Mouse (Mus musculus) NIH3T3 (cell line): ENCODE measurements around the gene AU021092.
"Not testable (repeated sequence)": the region's sequence is repeated elsewhere in the genome, so short reads cannot be mapped to it uniquely, and the experiment has no call there.

Experiments used
- DNase-seq: peaks from one replicate; pipeline ENCODE4 v3.0.0-alpha.2; 2012; ENCODE audit warnings: low read depth

The AU021092 gene

DNA sequence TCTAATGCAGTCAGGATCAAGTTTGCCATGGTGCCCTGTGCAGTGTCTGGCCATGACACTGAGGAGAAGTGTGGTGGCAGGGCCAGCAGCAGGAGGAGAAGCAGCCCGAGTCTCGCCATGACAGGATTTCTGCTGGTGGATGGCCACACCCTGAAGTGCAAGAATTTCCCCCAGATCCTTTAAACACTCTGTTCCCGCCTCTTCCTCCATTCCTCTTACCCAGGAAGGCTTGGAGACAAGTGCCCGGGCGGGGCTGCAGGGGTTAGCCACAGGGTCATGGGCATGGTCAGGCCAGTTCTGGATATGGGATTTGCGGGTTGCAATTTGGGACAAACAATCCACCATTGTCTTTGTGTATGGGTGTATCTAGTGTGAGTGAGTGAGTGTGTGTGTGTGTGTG is at the start of gene AU021092:
Gene AU021092 (minus strand): TSS at position 160 of the 400 bp plus-strand sequence.
- DNase-seq, result no peak

DNA sequence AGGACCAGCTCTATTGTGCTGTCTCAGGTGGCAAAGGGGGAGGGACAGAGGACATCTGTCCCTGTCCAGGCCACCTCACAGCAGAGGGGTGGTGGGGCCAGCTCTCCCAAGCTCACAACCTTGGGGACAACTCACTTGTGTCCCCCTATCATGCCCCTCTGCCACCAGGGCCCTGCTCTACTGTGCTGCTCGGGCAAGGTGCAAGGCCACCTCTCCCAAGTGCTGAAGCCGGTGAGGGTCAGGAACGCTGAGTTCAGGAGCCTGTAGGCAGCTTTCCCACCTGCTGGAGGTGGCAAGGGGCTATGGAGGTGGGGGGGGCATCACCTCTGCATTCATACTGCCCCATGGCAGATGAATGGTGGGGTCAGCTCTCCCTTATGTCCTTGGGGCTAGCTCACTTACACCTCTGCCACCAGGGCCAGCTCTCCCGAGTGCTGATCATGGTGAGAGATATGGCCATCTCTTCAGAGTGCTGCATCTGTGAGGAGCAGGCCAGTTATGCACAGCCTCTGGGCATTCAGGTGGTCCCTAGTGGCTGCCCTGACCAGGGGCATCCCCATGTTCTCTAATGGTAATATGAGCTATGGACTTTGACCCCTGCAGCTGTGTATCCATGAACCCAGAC is 49.4 kb upstream of the AU021092 start:
- no peak for DNase-seq

DNA sequence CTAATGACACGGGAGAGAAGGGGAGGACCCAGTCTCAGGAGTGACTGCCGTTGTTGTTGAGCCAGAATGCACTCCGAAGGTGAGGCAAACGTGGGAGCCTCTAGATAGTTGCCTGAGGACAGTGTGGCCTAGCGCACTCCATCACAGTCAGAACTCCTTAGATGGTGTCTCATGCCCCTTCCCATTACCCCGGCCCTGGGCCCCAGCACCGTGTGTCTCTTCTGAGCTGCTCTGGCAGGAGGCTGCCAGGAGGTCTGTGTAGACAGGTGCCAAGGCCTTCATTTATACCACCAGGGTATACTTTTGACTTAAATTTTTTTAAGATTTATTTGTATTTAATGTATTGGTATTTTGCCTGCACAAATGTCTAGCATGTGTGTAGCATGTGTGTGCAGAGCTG is 41.8 kb upstream of the AU021092 start:
- no peak for DNase-seq

DNA sequence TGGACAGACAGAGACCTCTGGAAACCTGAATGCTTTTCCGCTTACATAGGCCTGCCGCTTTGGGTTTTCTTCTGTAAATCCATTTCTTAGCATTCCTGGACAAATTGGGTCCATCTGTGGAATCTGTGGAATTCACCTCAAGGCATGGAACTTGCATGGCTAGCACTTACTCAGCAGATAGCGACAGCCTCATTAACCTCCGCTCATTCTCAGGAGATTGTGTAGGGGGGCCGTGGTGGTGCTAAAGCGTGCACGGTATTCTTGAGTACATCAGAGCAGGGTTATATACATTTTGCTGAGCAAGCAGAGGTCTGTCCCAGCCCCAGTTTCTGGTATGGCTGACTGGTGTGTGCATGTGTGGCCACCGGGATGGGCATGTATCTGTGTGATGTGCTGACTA is 41.1 kb upstream of the AU021092 start:
- DNase-seq, result peak; percentile 64

DNA sequence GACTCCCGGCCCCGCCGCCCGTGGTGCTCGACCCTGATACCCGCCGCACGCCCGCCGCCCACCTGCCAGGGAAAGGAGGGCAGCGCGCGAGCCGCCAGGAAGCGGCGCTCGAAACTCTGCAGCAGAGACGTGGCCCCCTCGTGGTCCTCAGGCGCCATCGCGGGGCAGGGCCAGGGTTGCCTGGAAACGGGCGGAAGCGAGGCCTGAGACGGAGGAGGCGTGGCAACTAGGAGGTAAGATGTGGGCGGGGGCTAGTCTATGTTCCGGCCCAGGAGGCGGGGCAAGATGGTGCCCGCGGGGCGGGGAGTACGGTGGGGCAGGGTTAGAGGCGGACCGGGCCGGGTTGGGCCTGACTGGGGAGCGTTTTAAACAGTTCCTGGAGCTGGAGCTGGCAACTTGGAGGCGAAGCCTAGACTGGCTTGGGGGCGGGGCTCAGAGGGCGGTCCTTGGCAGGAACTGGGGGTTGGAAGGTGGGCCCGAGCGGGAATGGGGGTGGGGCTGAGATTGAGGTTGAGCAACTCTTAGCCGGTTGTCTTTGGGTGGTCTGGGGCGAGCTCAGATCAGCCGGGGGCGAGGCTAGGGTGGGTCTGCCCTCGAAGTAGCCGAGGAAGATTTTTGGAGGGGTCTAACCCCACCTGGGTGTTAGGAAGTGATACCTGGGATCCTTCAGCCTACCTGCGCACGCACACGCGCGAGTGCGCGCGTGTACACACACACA is 33.8 kb upstream of the AU021092 start, which contains the start of gene Eef2kmt:
Gene Eef2kmt (minus strand): TSS at position 205 of the 718 bp plus-strand sequence.
- DNase-seq, result peak; percentile 99

DNA sequence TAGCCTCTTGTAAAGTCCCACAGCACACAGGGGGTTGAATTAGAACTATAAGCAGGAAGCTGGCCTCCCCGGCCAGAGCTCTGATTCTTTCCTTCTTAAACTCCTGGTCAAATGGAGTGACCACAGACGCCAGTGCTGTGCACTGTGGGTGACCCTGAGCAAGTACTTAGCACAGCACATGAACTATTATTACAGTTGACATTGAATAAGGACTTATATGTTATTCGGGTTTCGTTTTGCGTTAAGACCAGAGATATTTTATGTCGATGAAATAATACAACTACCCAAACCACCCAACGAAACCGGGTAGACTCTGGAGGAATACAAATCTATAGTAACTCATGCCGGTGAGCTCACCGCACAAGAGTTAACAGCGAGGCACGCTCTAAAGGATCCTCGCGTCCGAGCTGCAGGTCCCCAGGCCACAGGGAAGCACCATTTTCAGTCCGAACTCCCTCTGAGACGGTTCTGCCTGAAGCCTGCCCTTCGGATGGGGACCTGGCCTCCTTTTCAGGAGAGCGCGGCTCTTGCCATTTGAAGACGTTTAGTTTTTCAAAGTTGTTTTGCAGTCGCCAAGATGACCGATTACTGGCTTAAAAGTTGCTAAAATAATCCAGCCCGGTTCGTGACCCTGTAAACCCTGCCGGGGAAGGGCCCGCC is 33.1 kb upstream of the AU021092 start:
- peak; percentile 38 for DNase-seq

DNA sequence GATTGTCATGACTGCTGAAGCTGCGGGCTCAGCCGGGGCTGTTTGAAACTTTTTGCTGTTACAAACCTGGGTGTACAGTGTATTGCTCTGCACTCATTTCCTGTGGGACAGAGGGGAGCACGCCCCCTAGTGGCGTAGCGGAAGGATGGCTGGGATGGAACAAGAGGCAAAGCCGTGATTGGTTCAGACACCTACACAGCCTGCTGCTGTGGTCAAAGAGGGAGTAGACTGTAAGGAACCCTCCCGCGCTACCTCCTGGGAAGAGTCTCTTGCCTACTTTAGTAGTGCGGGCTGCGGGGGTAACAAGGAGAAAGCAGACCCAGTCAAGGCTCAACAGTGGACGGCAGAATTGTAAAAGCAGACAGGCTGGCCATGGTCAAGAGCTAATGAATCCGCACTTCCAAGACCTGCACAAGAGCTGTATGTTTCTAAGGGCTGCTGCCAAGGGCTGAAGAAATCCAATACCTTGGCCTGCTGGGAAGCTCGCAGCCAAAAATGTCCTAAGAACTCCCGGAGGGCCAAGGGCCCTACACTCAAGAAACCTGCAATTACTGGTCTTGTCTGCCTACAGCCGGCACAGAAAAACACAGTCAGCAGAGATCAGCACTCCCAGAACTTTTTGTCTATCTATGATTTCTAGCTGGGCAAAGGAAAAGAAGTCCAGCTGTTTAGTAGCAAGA is 32.4 kb upstream of the AU021092 start:
- DNase-seq, result peak; percentile 92

DNA sequence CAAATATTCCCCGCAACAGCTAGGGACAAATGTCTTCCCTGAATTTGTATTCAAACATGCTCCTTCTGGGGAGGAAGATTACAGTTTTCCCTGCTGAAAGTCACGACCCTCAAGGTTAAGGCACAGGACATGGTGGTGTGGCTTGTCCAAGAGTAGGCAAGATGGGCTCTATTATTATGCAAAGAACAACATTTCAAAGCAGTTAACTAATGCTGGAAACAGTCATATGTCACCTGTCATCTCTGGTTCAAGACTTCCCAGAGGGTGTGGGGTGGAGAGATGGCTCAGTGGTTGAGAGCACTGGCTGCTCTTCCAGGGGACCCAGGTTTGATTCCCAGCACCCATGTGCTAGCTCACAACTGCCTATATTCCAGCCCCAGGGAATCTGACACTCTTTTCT is 30.2 kb upstream of the AU021092 start:
- no peak for DNase-seq

DNA sequence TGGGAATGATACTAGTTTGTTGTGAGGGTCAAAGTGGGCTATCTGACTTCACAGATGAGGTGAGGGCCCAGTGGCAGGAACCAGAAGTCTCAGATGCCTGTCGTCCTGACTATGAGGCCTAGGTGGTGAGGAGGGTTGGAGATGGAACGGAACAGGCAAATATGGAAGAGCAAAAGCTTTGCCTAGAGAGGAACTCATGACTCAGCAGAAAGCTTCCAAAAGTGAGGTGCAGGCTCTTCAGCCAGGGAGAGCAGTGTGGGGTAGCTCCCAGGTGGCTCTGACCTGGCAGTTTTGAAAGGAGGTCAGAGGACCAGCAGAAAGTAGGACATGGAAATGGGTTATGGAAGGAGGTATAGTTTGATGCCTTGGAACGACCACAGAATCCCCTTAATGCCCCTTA is 28.8 kb upstream of the AU021092 start:
- DNase-seq, result no peak

DNA sequence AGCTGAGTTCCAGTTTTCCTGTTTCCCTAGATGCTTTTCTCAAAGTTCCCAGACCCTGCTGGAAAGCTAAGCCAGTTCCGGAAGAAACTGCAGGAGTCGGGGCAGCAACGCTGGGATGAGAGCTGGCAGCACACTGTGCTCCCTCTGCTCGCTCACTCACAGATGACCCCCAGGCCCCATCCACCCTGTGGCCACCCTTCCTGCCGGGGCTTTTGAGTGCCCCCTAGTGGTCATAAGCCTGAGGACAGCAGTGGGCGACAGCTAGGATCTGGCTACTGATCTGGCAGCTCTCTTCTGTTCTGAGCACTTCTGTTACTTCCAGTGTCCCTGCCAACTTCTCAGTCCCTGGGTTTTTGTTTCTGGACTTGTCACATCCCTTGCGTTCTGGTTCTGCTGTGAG is 22.3 kb upstream of the AU021092 start:
- peak; percentile 74 for DNase-seq

DNA sequence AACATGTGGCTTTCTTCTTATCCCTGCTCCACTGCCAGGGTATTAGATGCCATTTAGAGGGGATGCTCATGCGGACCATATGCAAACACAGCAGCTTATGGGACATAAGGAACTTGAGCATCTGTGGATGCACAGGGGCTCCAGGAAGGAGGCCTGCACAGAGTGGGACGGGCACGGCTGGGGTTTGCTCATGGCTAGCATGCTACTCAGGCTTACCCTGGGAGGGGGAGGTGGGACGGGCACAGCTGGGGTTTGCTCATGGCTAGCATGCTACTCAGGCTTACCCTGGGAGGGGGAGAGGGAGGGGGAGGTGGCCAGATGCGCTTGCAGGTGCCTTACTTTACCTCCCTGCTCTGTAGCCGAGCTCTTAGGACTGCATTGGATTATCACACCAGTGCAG is 20.8 kb upstream of the AU021092 start:
- DNase-seq, result no peak

DNA sequence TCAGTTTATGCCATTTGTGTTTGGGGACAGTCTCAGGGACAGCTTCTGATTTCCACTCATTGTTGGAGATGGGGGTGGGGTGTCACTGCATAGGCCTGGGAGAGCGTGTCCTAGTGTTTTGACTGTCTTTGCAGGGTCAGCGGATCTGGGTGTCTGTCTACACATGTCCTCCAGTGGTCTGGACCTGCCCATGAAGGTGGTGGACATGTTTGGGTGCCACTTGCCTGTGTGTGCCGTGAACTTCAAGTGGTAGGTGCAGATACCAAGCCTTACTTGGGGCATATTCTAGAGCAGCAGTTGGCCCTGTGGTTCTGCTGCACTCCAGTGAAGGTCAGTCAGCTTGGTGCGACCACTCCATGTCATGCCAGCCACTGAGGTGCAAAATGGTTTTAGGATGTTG is 20.3 kb upstream of the AU021092 start:
- DNase-seq, result no peak

DNA sequence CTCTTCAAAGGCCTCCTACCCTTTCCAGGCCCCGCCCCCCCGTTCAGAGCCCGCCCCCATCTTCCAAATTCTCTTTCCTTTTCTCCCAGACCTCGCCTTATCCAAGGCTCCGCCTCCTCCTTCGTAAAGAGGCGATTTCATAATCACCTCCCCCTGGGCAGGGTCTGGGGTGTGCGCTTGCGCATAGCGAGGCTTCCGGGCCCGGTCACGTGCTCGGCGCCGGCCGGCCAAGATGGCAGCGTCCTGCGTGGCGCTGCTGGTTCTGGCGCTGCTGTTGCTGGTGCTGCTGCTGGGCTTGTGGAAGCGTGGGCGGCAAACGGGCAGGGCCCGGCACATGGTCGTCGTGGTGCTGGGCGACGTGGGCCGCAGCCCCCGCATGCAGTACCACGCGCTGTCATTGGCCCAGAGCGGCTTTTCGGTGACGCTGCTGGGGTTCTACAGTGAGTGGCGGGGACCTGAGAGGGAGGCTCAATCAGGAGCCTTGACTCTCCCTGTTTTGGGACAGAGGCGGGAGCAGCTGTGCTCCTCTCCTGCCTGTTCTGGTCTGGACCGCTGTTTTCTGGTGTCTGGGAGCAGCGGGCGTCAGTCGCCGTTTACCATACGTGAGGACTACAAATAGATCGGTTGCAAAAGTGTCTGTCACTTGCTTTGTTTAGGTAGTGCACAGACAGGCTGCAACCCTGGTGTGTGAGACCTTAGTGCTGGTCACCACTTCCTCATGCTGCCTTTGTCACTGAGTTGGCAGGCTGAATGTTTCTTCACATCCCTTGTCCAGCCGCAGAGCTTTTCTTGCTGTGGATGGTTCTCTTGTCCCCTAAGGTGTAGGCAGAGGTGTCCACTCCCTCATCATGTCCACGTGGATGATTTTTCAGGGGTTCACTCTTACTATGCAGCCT is 11.6 kb upstream of the AU021092 start, which contains the start of gene Alg1:
Gene Alg1 (plus strand): TSS at position 204 of the 896 bp plus-strand sequence.
- DNase-seq, result peak; percentile 99

DNA sequence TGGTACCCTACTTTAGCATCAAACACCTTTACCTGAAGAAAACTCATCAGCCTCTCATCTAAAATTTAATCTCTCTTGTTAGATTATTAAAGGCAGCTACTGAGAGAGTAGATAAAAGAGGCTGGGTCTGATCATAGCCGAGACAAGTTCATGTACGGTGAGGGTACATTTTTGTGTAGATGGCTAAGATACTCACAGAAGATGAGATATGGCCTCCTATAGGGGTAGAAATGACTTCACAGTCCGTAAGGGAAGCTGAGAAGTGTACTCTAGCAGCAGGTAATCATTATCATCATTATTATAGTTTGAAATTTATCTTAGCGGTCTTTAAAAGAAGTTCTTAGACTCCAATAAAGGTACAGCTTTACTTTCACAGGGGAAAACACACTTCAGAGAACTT is 10.9 kb upstream of the AU021092 start:
- DNase-seq, result no peak

DNA sequence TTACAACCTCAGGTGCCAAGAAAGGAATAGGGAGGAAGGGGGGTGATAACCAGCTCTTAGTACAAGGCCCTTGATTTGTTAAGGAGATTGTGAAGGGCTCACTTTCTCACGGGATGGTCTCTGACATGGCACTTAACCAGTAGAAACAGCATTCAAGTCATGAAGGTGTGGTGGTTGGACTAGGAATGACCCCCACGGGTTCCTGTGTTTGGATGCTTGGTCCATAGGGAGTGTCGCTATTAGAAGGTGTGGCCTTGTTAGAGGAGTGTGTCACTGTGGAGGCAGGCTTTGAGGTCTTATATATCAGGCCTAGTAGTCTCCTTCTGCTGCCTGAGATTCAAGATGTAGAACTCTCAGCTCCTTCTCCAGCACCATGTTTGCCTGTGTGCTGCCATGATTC is 6.0 kb upstream of the AU021092 start:
- not testable (repeated sequence) for DNase-seq

DNA sequence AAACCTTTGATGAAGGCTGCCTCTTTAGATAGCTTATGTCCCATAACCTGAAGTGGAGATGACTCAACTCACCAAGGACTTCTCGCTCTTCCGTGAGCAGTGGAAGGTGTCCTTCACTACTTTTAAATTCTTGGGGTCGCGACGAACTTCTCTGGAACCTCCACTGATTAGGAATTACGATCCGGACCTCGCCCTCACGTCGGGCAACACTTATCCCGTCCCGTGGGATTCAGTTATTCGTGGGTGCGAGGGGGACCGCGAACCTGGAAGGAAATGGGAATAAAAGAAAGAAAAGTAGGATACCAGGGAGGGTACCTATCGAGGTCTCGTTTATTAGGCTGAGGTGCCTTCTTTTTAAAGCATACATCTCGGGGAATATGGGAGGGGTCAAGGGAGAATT is 5.4 kb upstream of the AU021092 start:
- DNase-seq, result not testable (repeated sequence)

DNA sequence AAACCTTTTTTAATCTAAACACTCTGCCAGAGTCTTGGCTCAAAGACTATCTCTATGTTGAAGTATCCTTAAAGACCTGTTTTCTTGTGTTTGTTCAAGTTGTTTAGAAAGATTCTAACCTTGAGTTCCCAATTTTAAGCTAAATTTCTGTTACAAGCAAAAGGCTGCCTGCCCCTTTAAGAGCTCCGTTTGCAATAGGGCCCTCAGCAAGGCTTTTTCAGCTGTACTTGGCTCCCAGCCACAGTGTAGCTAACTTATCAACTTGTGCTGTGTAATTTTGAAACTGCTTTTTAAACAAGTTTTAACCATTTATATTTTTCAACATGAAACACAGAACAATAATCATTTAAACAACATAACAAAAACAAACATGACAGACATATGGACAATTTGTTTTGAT is 4.4 kb upstream of the AU021092 start:
- not testable (repeated sequence) for DNase-seq

DNA sequence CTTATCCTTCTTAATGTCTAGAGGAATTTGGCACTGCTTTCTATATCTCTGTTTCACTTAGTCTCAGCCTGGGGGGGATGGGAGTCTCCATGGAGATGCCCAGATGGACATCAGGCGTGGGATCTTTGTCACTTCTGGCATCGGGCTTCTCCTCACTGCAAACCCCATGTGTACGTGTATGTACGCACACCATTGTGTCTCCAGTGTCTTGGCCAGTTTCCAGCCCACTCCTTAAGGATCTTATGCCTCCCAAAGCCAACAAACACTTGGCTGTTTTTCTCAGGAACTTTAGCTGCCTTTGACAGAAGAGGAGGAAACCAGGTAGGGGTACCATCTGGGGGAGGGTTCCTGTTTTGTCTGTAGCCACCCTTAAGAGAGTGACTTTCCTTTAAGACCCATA is 696 bp downstream of the AU021092 start:
- no peak for DNase-seq

DNA sequence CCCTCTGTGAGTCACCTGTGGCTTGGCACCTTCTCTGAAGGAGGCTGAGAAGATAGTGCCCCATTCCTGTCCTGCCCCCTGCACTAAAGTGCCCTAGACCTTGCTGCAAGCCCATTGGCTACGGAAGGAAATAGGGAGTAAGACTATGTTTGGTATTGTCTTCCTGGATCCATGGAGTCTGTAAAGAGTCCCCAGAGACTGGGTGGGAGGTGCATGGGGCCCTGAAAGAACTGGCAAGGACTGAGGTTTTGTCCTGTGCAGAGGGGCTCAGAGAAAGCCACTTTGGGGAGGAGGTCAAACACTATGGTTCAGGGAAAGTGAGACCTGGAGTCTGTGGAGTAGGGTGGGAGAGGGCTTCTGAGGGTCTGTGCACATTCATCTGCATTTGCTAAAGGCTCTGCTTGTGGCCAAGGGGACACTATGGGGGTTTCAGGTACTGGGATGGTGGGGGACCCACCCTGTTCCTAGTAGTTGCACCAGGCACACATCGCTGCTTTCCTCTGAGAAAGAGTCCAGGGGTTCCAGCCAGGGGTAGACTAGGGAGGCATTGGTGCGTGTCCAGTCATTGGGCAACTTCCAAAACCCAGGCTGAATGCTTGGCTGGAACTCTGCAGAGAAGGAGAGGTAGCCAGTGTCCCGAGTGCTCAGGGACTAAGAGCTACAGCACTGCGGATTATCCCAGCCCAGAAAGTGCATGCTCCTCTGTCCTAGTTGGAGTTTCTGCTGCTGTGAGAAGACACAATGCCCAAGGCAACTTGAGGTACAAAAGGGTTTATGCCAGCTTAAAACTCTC is 4.6 kb downstream of the AU021092 start:
- peak; percentile 45 for DNase-seq

DNA sequence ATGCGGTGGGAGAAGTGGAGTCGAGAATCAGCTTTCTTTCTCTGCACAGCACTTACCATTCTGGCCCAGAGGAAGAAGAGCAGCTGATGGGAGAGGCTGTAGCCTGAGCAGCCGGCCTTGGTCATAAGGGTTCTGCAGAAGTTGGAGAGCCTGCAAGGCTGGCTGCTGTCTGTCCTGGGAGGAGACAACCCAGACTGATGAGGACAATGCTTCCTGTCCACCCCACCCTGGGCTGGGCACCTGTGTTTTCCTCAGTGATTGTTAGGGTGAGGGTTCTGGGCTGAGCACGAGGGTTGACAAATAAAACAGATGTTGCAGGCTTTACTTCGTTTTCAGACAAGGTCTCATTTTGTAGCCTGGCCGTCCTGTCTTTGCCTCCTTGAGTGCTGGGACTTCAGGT is 5.4 kb downstream of the AU021092 start:
- DNase-seq, result no peak

DNA sequence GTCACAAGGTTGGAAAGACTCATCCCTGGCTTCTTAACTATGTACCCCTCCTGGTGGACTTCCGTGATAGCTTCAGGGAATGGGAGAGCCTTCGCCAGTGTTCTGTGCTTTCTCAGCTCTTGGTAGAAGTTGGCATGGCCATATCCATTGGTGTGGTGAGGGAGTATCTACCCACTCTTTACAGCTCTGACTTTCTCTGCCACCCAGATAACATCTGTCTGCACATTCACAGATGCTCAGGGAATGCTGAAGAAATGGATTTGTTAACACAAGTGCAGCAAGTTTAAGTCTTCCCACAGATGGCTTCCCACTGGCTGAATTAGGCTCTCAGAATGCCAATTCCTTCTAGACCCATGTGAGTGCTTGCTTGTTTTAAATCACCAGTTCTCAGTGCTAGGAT is 8.0 kb downstream of the AU021092 start:
- DNase-seq, result no peak
